Mouse (Mus musculus) common myeloid progenitor, adult 5-6 weeks (primary cell): ENCODE measurements around the gene Junb. TPM values are rescaled to one million over a fixed set of nuclear protein-coding genes. Genes with fewer than 3 reads are reported as not detected.

Experiments
- ATAC-seq: replicated peaks from 2 replicates; pipeline ENCODE4 v1.8.0; 2016; ENCODE audit warnings: low read depth, mild to moderate bottlenecking, moderate TSS enrichment, inconsistent platforms; ENCODE audit not compliant: poor library complexity, severe bottlenecking
- total RNA-seq: library from RNA; stranded (forward); fragments of 200-1000, 187-1606 nt; gene quantifications from 2 replicates; pipeline ENCODE4 v1.2.3, GENCODE M21; 2017

Gene Junb
- total RNA-seq, result 82.2 and 102 TPM in 2 replicates

DNA sequence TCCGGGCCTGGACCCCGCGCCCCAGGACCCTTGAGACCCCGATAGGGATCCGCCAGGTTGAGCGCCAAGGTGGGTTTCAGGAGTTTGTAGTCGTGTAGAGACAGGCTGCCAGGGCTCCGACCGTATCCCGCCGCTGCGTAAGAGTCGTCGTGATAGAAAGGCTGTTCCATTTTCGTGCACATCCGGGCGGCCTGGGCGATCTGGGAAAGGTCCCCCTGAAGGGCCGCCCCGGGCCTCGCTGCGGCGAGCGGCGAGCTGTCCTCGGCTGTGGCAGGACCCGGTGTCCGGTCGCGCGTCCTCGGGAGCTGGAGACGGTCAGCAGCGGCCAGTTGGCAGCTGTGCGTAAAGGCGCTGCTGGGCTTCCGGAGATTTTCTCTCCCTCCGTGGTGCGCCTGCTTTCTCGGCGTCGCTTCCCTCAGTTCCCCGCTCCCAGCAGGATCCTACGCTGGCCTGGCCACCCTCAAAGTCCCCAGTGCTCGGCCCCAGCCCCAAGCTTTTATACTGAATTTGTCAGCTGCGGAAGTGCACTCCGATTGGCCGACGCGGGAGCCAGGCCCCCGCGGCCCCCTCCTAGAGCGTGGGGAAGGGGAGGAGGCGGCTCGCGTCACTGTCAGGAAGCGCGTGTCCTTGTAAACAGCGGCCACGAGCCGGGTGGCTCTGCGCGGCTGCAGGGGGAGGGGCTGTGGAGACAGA is at the start of gene Junb:
Junb (minus strand) TSS at position 471 of the 693 bp plus-strand sequence.
- peak; percentile 33 for ATAC-seq

DNA sequence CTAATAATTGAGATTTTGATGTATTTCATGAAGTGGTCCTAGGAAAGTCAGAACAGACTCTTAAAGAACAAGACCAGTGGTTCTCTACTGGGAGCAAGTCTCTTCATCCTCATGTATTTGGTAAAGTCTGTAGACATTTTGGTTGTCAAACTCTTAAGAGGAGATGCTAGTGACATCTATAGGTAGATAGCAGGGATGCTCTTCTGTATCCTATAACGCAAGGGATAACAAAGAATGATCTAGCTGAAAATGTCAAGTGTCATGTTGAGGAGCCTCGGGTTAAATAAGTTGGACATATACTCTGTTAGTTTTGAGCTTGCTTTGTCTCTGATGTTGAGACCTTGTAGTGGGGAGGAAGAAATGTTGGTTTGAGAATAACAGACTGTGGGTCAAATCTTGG is 49.4 kb upstream of the Junb start:
- ATAC-seq, result no peak

DNA sequence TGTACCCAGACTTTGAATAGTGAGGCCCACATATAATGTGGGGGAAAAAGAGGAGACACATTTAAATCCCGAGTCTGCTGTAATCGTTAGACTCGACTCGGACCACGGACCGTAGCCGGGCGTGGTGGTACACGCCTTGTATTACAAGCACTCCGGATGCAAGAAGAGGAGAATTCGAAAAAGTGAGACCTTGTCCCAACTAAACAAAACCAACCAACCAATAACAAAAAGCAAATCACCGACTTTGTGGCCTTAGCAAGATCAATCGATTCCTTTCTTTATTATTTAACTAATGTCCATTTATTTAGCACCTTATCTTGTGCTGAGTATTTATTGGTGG is 49.0 kb upstream of the Junb start:
- no peak for ATAC-seq

DNA sequence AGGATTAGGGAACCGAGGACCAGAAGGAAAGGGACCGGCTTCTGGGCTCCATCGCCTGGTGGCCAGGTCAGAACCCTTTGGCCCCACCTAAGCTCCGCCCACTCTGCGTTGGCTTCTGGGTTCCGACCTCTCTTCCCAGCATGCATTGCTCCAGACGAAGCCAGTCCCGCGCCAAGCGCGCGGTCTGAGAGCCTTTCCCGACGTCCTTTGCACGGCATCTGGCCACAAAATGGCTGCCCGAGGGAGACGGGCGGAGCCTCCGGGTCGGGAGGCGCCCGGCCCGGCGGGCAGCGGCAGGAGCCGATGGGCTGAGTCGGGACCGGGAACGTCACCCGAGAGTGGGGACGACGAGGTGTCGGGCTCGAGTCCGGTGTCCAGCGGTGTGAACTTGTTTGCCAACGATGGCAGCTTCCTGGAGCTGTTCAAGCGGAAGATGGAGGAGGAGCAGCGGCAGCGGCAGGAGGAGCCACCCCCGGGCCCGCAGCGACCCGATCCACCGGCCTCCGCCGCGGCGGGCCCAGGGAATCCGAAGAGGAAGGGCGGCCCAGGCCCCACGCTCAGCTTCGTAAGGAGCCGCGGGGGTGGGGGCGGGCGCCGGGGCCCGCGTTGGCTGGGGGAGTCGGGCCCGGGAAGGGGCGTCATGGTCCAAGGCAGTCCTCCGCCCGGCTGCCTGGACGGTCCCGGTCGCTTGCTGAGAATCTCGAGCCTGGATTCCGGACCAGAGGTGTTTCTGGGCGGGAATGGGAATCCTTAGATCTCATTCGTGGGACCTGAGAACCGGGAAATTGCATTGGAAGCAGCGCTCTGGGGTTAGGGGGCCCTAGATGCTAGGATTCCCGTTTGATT is 48.4 kb upstream of the Junb start, which contains the start of gene Trir:
Trir (plus strand) TSS at position 154 of the 846 bp plus-strand sequence.
- peak; percentile 80 for ATAC-seq

DNA sequence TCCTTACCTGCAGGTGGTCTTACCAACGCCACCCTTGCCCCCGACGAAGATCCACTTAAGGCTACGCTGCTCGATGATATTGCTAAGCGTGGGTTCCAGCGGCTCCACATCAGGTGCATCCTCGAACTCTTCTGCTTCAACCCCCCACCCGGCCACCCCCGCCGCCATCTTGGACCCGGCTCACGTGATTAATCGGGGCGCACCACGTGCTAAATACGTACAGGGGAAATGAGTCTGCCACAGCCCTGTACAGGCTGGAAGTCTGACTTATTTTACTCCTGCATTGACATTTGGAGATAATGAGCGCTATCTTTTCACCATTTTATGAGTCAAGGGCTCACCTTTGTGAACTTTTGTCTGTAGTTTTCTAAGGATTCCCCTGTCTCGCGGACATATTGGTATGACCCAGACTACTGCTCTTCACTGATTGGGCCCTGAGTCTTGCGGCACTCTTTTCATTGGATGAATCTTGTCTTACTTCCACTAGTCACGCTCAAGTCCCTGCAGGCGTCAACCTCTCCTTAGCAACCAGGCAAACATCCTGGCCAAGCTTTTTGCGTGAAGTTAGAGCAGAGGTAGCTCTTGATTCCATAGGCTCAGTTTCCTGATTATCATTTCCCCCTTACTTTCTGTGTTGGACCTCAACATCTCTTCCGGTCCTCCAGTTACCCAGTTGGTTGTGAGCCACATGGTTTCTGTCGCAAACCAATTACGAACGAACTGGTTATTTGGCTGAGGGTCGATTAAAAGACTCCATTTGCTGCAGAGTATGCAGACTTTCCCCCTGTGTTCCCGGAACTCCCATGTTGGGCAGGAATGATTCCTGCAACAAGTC is 46.8 kb upstream of the Junb start, which contains the start of gene Asna1:
Asna1 (minus strand) TSS at position 184 of the 835 bp plus-strand sequence.
- ATAC-seq, result peak; percentile 86

DNA sequence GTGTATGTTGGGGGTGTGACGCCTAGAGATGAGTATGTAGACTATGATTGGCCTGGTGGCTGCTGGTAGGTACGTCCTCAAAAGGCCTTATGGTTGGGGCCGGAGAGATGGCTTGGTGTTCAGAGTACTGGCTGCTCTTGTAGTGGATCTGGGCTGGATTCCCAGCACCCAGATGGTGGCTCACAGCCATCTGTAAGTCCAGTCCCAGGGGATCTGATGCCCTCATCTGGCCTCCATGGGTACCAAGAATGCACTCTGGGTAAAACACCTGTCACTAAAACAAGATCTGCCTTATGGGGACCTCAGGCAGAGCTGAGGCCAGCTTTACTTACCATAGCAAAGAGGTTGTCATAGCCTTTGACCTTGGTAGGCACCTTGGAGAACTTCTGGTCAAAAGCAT is 45.3 kb upstream of the Junb start:
- no peak for ATAC-seq

DNA sequence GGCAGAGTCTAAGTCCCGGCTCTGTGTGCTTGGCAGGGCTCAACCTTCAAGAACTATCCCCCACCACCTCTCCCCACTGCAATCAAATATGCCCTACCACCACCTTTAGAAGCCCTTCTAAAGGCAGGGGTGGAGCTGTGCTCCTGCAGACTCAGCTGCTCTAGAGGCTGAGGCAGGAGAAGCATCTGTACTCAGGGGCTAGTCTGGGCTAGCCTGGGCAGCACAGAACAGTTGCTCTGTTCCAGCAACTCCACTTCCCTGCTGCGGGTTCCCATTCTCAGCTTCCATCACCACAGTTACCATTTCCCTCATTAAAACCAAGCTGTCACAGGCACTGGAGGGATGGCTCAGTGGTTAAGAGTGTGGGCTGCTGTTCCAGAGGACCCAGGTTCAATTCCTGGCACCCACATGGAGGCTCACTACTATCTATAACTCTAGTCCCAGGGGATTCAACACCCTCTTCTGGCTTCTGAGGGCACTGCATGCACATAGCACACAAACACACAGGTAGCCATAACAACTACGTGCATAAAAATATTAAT is 43.1 kb upstream of the Junb start:
- no peak for ATAC-seq

DNA sequence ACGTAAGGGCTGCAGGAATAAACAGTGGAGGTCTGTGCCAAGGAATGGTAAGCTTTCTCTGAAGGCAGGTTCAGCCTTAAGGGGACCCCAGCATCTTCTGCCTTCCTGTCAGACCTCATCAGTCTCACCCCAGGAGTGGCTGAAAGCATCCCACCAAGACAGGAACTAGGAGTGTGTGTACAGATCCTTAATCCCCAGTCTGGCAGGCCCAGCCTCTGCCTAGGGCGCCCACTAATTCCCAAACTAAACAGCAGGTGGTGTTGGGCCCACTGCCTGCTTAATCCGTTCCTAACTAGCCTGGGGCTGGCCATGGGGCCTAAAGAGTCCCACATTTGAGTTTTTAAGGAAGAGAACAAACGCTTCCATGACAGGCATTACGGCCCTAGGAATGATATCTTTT is 38.7 kb upstream of the Junb start:
- no peak for ATAC-seq

DNA sequence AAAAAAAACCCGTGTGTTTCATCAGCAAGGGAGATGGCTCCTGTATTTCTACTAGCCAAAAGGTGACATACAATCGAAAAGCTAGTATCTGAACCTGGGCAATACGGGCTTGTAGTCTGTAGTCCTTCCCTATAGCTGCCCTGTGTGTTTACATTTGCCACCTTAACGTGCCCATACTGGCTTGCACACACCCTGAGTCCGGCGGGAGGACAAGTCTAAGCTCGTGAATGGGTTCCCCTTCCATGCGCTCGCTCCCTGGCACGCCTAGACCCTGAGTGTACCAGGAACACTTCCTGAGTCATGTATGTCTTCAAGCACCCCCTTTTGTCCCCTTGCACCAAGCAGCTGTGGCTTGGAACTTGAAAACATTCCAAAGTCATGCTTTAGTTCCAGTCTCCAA is 38.2 kb upstream of the Junb start:
- ATAC-seq, result no peak

DNA sequence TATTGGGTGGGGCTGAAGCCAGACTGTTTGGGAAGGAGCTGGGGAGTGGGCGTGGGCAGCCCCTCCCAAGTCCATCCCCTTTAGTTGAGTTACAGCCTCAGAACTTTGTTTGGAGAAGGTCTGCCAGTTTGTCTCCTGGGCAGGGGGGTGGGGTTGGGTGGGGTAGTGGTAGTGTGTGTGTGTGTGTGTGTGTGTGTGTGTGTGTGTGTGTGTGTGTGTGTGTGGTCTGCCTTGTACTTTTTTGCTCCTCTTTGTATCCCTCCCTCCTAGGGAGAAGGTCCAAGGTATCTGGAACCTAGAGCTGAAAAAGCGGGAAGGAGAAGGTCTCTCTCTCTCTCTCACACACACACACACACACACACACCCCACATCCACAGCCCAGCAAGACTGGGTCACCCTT is 35.9 kb upstream of the Junb start, which contains the start of gene Best2:
Best2 (minus strand) TSS at position 101 of the 400 bp plus-strand sequence.
- no peak for ATAC-seq

DNA sequence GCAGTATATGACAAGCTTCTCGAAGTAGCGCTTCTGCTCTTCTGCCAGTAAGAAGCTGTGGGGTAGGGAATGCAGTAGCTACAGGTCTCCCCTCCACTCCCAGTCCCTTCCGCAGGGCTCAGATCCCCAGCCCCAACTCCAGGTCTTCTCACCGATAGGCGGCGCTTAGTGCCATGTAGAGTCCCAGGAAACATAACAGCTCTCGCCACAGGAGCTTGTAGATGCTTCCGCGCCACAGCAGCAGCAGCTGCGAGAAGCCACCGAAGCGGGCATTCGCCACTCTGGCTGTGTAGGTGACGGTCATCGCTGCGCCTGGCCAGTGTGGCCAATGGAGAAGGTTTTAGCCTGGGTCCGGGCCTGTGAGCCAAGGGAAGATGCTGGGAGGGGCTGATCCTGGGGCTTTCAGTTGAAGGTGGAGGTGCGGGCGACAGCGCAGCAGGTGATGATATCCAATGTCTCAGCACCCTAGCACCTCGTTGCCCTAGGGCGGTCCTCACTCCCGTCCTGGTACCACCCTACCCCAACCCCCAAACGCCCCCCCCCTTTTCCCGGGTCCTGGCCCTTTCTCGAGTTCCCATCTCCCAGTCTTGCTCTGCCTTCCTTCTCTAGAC is 34.8 kb upstream of the Junb start:
- peak; percentile 94 for ATAC-seq

DNA sequence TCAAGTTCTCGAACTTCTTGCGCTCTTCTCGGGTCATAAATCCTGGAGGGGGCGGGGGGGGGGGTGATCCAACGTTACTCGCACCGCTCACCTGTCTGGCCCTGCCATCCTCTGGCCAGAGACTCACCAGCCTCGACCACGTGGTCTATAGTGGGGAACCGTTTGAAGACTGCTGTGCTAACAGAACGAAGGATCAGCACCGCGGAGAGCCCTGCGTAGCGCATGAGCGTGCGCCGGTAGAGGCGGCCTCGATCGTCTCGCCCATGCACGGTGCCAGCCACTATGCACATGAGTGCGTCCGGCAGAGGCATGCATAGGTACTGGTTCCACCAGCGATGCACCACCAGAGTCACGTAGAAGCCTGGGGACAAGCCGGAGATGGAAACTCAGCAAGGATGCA is 32.7 kb upstream of the Junb start:
- ATAC-seq, result no peak

DNA sequence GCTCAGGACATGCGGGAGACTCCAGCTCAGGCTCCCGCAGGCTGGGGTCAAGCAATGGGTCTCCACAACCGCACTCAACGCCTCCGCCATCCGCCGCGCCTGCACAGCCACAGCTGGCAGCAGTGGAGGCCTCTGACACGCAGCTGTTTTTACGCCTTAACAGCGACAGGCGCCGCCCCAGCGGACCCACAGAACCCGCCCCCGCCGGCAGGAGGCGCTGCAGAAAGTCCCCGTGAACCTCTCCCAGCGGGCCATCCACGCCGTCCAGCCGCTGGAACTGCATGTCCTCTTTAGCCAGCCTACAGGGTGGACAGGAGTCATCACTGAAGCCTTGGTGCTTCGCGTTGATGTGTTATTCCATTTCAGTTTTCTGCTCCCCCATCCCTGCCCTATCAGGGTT is 29.2 kb upstream of the Junb start:
- peak; percentile 77 for ATAC-seq

DNA sequence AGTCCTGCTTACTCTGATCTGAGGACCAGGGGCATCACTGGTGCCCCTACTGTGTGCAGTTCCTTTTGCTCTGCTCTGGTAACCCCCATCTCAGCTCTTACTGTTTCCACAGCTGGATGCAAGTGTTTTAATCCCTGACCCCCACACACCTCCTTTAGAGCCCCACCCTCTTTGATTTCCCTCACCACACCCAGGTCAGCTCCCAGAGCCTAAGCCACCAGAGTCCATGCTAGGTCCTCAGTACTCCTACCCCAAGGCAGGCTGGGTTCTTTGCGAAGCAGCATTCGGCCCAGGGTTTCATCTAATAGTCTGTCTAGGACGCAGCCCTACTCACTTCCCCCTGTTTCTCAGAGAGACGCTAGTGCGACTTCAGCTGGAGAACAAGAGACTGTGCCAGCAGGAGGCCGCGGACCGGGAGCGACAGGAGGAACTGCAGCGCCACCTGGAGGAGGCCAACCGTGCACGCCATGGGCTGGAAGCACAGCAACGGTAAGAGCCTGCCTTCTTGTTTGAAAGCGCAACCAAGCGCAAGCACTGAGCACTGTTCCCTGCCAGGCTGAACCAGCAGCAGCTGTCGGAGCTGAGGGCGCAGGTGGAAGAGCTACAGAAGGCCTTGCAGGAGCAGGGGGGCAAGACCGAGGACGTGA is 19.3 kb upstream of the Junb start:
- peak; percentile 100 for ATAC-seq

DNA sequence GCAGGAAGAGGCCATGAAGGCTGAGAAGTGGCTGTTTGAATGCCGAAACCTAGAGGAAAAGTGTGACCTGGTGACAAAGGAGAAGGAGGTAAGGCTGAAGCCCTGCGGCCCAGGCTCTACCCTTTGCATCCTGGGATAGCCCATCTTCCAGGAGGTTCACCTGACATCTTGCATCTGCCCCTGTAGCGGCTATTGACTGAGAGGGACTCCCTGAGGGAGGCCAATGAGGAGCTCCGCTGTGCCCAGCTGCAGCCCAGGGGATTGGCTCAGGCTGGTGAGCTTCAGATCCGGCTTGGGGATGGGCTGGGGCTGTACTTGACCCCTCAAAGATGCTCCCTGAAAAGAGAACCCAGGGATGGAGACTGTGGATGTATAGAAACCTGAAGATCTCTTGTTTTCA is 18.5 kb upstream of the Junb start:
- no peak for ATAC-seq

DNA sequence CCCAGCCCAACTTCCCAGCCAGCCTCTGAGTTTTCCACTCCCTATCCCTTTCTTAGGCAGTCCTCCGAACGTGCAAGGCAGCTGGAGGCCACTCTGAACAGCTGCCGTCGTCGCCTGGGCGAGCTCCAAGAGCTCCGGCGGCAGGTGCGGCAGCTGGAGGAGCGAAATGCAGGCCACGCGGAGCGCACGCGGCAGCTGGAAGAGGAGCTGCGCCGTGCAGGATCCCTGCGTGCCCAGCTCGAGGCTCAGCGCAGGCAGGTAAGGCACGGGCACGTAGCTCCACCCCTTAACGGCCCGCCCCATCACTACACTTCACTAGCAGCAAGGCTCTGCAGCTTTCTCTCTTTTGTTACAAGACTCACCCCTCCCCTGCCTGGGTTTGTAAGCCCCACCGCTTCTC is 17.2 kb upstream of the Junb start:
- no peak for ATAC-seq

DNA sequence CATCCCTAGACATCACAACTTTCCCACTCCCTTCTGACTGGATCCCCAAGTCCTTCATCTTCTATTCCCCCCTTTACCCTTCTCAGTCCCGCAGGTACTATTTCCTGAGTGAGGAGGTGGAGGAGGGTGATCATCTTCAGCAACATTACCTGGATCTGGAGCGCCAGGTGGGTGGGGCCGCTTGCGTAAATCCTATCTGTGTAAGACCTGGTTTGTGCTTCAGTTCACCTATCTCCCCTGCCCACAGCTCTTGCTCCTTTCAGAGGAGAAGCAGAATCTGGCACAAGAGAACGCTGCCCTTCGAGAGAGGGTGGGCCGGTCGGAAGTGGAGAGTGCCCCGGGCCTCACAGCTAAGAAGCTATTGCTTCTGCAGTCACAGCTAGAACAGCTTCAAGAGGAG is 15.9 kb upstream of the Junb start:
- no peak for ATAC-seq

DNA sequence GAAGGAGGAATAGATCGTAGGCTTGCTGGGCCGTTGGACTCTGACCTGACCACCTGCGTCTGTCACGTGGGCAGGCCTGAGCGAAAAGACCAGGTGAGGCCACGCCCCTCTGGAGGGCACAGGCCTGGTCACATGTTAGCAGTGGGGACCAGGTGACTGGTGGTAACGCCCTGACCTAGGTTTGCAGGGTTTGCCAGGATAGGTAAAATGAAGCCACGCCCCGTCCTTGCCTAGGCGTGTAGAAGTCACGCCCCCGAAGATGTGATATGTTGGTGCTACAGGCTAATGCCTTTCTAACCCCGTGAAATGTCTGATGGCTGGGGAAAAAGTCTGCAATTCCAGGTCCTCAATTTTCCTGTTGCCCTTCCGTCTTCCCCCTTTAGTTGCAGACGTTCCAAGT is 12.3 kb upstream of the Junb start:
- ATAC-seq, result peak; percentile 24

DNA sequence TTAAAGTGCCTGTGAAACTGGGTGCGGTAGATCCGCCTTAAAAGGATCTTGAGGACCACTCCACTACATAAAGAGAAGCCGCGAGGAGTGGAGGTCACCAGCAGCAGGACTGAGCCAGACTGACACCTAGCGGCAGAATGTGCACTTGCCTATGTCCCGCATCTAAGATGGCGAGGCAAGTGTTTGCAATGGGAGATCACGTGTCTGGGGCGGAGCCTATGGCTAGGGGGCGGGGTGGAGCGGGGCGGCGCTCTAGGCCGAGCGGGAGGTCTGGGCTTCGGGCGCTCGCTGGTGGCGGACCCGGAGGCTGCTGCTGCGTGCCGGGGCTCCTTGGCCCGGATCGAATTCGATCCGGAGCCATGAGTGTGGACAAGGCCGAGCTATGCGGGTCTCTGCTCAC is 11.8 kb upstream of the Junb start, which contains the start of gene Hook2:
Hook2 (plus strand) TSS at position 255 of the 400 bp plus-strand sequence.
- ATAC-seq, result peak; percentile 79
